In the genomic region with DNA sequence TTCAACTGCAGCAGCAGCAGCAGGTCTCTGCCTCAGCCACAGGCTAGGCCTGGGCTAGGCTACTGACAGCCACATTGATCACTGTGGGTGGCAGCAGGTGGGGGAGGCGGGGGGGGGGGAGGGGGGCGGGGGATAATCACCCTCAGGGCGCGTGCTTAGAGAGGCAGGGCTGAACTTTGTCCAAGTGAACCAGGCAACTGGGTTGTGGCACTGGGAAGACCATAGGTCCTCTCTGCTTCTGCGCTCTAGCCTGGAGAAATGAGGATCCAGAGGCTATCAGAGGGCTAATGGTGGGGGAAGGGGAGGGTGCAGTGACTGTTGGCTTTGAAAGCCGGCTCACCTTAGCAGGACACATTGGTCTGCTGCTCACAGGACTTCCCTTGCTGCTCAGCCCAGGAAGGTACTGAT, we compare ENCODE assay signal across 11 mouse cellular contexts. TPM values are rescaled to one million over a fixed set of nuclear protein-coding genes. Genes with fewer than 3 reads are reported as not detected.
DNase-seq lines count a peak whose midpoint lies in the region; ATAC-seq lines count a peak whose summit lies in the region.
"Had no signal": no experiment of that assay in that cellular context is flagged by ENCODE, and none has a peak within 500 bp of the region (broad histone marks: within the 10 kb centered on the region; RNA-seq: fewer than 3 reads in every experiment).

No protein-coding gene starts in this region.

- H3K9ac ChIP-seq in intestine, embryonic 15.5 days: no peak overlapping the region
- H3K9ac ChIP-seq in liver, embryonic 16.5 days (ENCODE audit: low read depth, low read length): no peak overlapping the region

- H3K4me1 ChIP-seq in intestine, embryonic 15.5 days (replicated peaks): peaks cover 32% of the 10 kb centered on the region
- H3K4me1 ChIP-seq in liver, embryonic 16.5 days (ENCODE audit: control insufficient read depth, low read depth, low read length): peaks cover 2% of the 10 kb centered on the region

- no peak overlapping the region for H3K4me2 ChIP-seq in intestine, embryonic 15.5 days (replicated peaks)
- no peak overlapping the region for H3K4me2 ChIP-seq in liver, embryonic 16.5 days (ENCODE audit: low read depth, low read length)
- H3K4me2 ChIP-seq: heart, embryonic 11.5 days had no signal

- no peaks in the 10 kb centered on the region for H3K9me3 ChIP-seq in intestine, embryonic 15.5 days
- H3K9me3 ChIP-seq in liver, embryonic 16.5 days (replicated peaks; ENCODE audit: control insufficient read depth, low read length): no peaks in the 10 kb centered on the region

- ATAC-seq in intestine, embryonic 15.5 days: peak; percentile 63
- peak; percentile 45 for ATAC-seq in liver, embryonic 16.5 days (ENCODE audit: low read depth)
- ATAC-seq in erythroid progenitor cell, adult 5-6 weeks (replicated peaks; ENCODE audit: low FRiP score, poor library complexity, severe bottlenecking): no peak

- 13% methylated on average over 4 of the region's 6 CpGs for WGBS in intestine, embryonic 15.5 days
- WGBS in liver, embryonic 16.5 days (ENCODE audit: insufficient replicate concordance): 61% methylated on average over 4 of the region's 6 CpGs

- peaks cover 12% of the 10 kb centered on the region for H3K27me3 ChIP-seq in intestine, embryonic 15.5 days (replicated peaks)
- peaks cover 29% of the 10 kb centered on the region for H3K27me3 ChIP-seq in liver, embryonic 16.5 days (ENCODE audit: control insufficient read depth, insufficient read depth, low read depth, low read length)

- H3K27ac ChIP-seq in intestine, embryonic 15.5 days: peak overlapping the region; percentile 51; the same call in 1 of the 2 replicates
- peak overlapping the region; percentile 69 for H3K27ac ChIP-seq in liver, embryonic 16.5 days (ENCODE audit: low read length)

- H3K36me3 ChIP-seq in intestine, embryonic 15.5 days: no peaks in the 10 kb centered on the region
- H3K36me3 ChIP-seq in liver, embryonic 16.5 days (ENCODE audit: control insufficient read depth, insufficient read depth): no peaks in the 10 kb centered on the region

- no peak overlapping the region for H3K4me3 ChIP-seq in intestine, embryonic 15.5 days (replicated peaks)
- H3K4me3 ChIP-seq in liver, embryonic 16.5 days (ENCODE audit: low read depth, low read length): no peak overlapping the region

- peak; percentile 18 for DNase-seq in retina, embryonic 14.5 days (ENCODE audit: low spot score)
- DNase-seq in retina, postnatal 1 day: no peak
- no peak for DNase-seq in layer of hippocampus, adult 18-20 months (ENCODE audit: low spot score in 2 of 2)
- no peak for DNase-seq in natural killer cell, adult 2 months (ENCODE audit: low spot score in 2 of 2)
- no peak for DNase-seq in adrenal gland, adult 8-10 months
- DNase-seq: lung, adult 18-20 months had no signal

RNA-seq across cellular contexts. Expression of a gene that starts 4.4 kb away (rescaled TPM):
- 6.1 and 6.5 TPM in 2 replicates for polyA plus RNA-seq in intestine, embryonic 15.5 days (2015; fragmentation: Nextera tagmentation; extraction: Ambion mirVana)
- 1.8 and 2.0 TPM in 2 replicates for polyA plus RNA-seq in liver, embryonic 16.5 days (2015; fragmentation: Nextera tagmentation; extraction: Ambion mirVana)
- 1 to 10 TPM; 7.7 to 8.4 TPM for total RNA-seq in layer of hippocampus, adult 18-20 months (2021)
- 0.36 TPM in 1 of 2 replicates, not detected in the other for total RNA-seq in erythroid progenitor cell, adult 5-6 weeks (2015; ENCODE audit: low replicate concordance)
- total RNA-seq in erythroid progenitor cell, adult 5-6 weeks (2017; ENCODE audit: low replicate concordance): 0.26 TPM in 1 of 2 replicates, not detected in the other
- 10 to 100 TPM; 16.4 to 43.7 (median 30.2) TPM for total RNA-seq in adrenal gland, adult 8-10 months (2022)

RNA-seq across cellular contexts. Expression of a gene that starts 4.6 kb away (rescaled TPM):
- 2.1 and 2.5 TPM in 2 replicates for polyA plus RNA-seq in intestine, embryonic 15.5 days (2015; fragmentation: Nextera tagmentation; extraction: Ambion mirVana)
- polyA plus RNA-seq in liver, embryonic 16.5 days (2015; fragmentation: Nextera tagmentation; extraction: Ambion mirVana): 2.0 and 2.8 TPM in 2 replicates
- total RNA-seq in layer of hippocampus, adult 18-20 months (2021): 1 to 10 TPM; 1.7 to 1.9 TPM
- total RNA-seq in erythroid progenitor cell, adult 5-6 weeks (2015; ENCODE audit: low replicate concordance): not detected in 2 replicates
- not detected in 2 replicates for total RNA-seq in erythroid progenitor cell, adult 5-6 weeks (2017; ENCODE audit: low replicate concordance)
- 1 to 10 TPM; 2.3 to 7.5 (median 5.1) TPM for total RNA-seq in adrenal gland, adult 8-10 months (2022)
- polyA plus RNA-seq: heart, embryonic 11.5 days had no signal

RNA-seq across cellular contexts. Expression of a gene that starts 17.5 kb away (rescaled TPM):
- 0.19 and 0.59 TPM in 2 replicates for polyA plus RNA-seq in intestine, embryonic 15.5 days (2015; fragmentation: Nextera tagmentation; extraction: Ambion mirVana)
- polyA plus RNA-seq in liver, embryonic 16.5 days (2015; fragmentation: Nextera tagmentation; extraction: Ambion mirVana): 8.2 and 8.6 TPM in 2 replicates
- 1 to 10 TPM; 1.6 to 2.1 TPM for total RNA-seq in layer of hippocampus, adult 18-20 months (2021)
- total RNA-seq in erythroid progenitor cell, adult 5-6 weeks (2015; ENCODE audit: low replicate concordance): not detected in 2 replicates
- not detected in 2 replicates for total RNA-seq in erythroid progenitor cell, adult 5-6 weeks (2017; ENCODE audit: low replicate concordance)
- total RNA-seq in adrenal gland, adult 8-10 months (2022): not detected
- polyA plus RNA-seq: large intestine, adult 2 months had no signal

RNA-seq across cellular contexts. Expression of a gene that starts 31.0 kb away (rescaled TPM):
- polyA plus RNA-seq in intestine, embryonic 15.5 days (2015; fragmentation: Nextera tagmentation; extraction: Ambion mirVana): not detected in 2 replicates
- not detected in 2 replicates for polyA plus RNA-seq in liver, embryonic 16.5 days (2015; fragmentation: Nextera tagmentation; extraction: Ambion mirVana)
- not detected for total RNA-seq in layer of hippocampus, adult 18-20 months (2021)
- total RNA-seq in erythroid progenitor cell, adult 5-6 weeks (2015; ENCODE audit: low replicate concordance): not detected in 2 replicates
- not detected in 2 replicates for total RNA-seq in erythroid progenitor cell, adult 5-6 weeks (2017; ENCODE audit: low replicate concordance)
- total RNA-seq in adrenal gland, adult 8-10 months (2022): not detected
- polyA plus RNA-seq: heart, embryonic 11.5 days; large intestine, adult 2 months had no signal

RNA-seq across cellular contexts. Expression of a gene that starts 40.9 kb away (rescaled TPM):
- polyA plus RNA-seq in intestine, embryonic 15.5 days (2015; fragmentation: Nextera tagmentation; extraction: Ambion mirVana): not detected in 2 replicates
- not detected in 2 replicates for polyA plus RNA-seq in liver, embryonic 16.5 days (2015; fragmentation: Nextera tagmentation; extraction: Ambion mirVana)
- under 1 TPM in 1 of 2 experiments, not detected in 1; 0.35 TPM for total RNA-seq in layer of hippocampus, adult 18-20 months (2021)
- total RNA-seq in erythroid progenitor cell, adult 5-6 weeks (2015; ENCODE audit: low replicate concordance): not detected in 2 replicates
- total RNA-seq in erythroid progenitor cell, adult 5-6 weeks (2017; ENCODE audit: low replicate concordance): not detected in 2 replicates
- under 1 TPM in 1 of 4 experiments, not detected in 3; 0.24 TPM for total RNA-seq in adrenal gland, adult 8-10 months (2022)
- polyA plus RNA-seq: heart, embryonic 11.5 days; large intestine, adult 2 months had no signal

Comparison
In these comparisons a context has a peak if more than half of its experiments do, and no peak if none do; other contexts are left out.
1. RNA of a gene that starts 4.4 kb away (total RNA-seq): 16.4 to 43.7 TPM in adrenal gland, adult 8-10 months and 7.7 to 8.4 TPM in layer of hippocampus, adult 18-20 months; 0.26 to 0.36 TPM in erythroid progenitor cell, adult 5-6 weeks; every median in the first group is over 4 times any median in the second.